Mouse (Mus musculus): Measurements from ENCODE around the gene Esrra. TPM values are rescaled to one million over a fixed set of nuclear protein-coding genes. Genes with fewer than 3 reads are reported as not detected.

The Esrra gene
- polyA plus RNA-seq (2015; fragmentation: Nextera tagmentation; extraction: Ambion mirVana): 15.2 and 16.1 TPM in 2 replicates

- under 1% methylated on average over 63 of the region's 66 CpGs for WGBS
- H3K9ac ChIP-seq: peak within 1 kb of the TSS; percentile 64
Measured at GRCm38 (mm10) chr19:6921647-6922567, at the start of gene Esrra. TSS of gene Esrra (minus strand) at chr19:6921813.

GRCm38 (mm10) chr19:6970460-6971085 is 49.0 kb upstream of the Esrra start:
- H3K4me3 ChIP-seq (replicated peaks): peak overlapping the region; percentile 61
- H3K4me1 ChIP-seq: peaks cover 60% of the 10 kb centered on the region
- no peaks in the 10 kb centered on the region for H3K27me3 ChIP-seq

More at GRCm38 (mm10) chr19:6921647-6922567, at the start of gene Esrra:
- Histone ChIP-seq H3K36me3 (peaks cover 3% of the 10 kb centered on the region; the same call in 1 of the 2 replicates), H3K27me3 (peaks cover 42% of the 10 kb centered on the region), H3K4me1 (peaks cover 41% of the 10 kb centered on the region), H3K9me3 (replicated peaks) (no peaks in the 10 kb centered on the region), H3K4me3 (replicated peaks) (peak within 1 kb of the TSS; percentile 75), H3K4me2 (replicated peaks) (peak within 1 kb of the TSS; percentile 87), H3K27ac (replicated peaks) (peak within 1 kb of the TSS; percentile 83)
- peak; percentile 95 for ATAC-seq (ENCODE audit: insufficient number of reproducible peaks, low FRiP score, low TSS enrichment, low read depth)

GRCm38 (mm10) chr19:6969665-6970381 is 48.2 kb upstream of the Esrra start:
- H3K9ac ChIP-seq: peak overlapping the region; percentile 57
- H3K27me3 ChIP-seq: no peaks in the 10 kb centered on the region
- no peaks in the 10 kb centered on the region for H3K9me3 ChIP-seq (replicated peaks)
- H3K4me2 ChIP-seq (replicated peaks): peak overlapping the region; percentile 80
- WGBS: 1% methylated on average over 50 of the region's 55 CpGs
- H3K36me3 ChIP-seq: peaks cover 18% of the 10 kb centered on the region
- H3K27ac ChIP-seq (replicated peaks): peak overlapping the region; percentile 52; the same call in 1 of the 2 replicates
- peaks cover 58% of the 10 kb centered on the region for H3K4me1 ChIP-seq
- peak; percentile 70 for ATAC-seq (ENCODE audit: insufficient number of reproducible peaks, low FRiP score, low TSS enrichment, low read depth)
- peak overlapping the region; percentile 61 for H3K4me3 ChIP-seq (replicated peaks)

More at GRCm38 (mm10) chr19:6970460-6971085, 49.0 kb upstream of the Esrra start:
- Histone ChIP-seq H3K9ac (no peak overlapping the region), H3K9me3 (replicated peaks) (no peaks in the 10 kb centered on the region), H3K36me3 (peaks cover 11% of the 10 kb centered on the region), H3K4me2 (replicated peaks) (peak overlapping the region; percentile 80), H3K27ac (replicated peaks) (no peak overlapping the region; the same call in 1 of the 2 replicates)
- 19% methylated on average over 11 of the region's 11 CpGs for WGBS
- no peak for ATAC-seq (ENCODE audit: insufficient number of reproducible peaks, low FRiP score, low TSS enrichment, low read depth)

DNA sequence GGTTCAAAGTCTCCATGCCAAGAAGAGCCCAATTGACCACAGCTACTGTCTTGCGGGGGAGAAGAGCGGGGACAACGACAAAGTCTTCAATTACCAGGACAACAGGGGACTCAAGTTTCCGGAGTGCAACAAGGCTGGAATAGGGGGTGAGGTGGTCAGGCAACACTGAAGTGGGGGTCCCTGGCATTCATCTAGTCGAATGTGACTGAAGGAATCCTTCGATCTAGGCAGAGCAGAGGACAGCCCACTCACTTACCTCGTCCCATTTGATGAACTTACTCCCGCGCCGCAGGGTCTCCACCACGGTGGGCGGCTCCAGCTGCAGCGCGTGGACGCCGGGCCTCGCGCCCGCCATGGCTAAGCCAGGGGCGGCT is 47.7 kb upstream of the Esrra start:
- WGBS: under 1% methylated on average over 19 of the region's 20 CpGs
- H3K9ac ChIP-seq: peak overlapping the region; percentile 57
- H3K4me3 ChIP-seq (replicated peaks): peak overlapping the region; percentile 61
- peaks cover 24% of the 10 kb centered on the region for H3K36me3 ChIP-seq
- H3K9me3 ChIP-seq (replicated peaks): no peaks in the 10 kb centered on the region
- H3K4me1 ChIP-seq: peaks cover 58% of the 10 kb centered on the region
- peak overlapping the region; percentile 52 for H3K27ac ChIP-seq (replicated peaks)
- ATAC-seq (ENCODE audit: insufficient number of reproducible peaks, low FRiP score, low TSS enrichment, low read depth): no peak; the same call in 1 of the 2 replicates
- H3K4me2 ChIP-seq (replicated peaks): peak overlapping the region; percentile 80
- no peaks in the 10 kb centered on the region for H3K27me3 ChIP-seq

DNA sequence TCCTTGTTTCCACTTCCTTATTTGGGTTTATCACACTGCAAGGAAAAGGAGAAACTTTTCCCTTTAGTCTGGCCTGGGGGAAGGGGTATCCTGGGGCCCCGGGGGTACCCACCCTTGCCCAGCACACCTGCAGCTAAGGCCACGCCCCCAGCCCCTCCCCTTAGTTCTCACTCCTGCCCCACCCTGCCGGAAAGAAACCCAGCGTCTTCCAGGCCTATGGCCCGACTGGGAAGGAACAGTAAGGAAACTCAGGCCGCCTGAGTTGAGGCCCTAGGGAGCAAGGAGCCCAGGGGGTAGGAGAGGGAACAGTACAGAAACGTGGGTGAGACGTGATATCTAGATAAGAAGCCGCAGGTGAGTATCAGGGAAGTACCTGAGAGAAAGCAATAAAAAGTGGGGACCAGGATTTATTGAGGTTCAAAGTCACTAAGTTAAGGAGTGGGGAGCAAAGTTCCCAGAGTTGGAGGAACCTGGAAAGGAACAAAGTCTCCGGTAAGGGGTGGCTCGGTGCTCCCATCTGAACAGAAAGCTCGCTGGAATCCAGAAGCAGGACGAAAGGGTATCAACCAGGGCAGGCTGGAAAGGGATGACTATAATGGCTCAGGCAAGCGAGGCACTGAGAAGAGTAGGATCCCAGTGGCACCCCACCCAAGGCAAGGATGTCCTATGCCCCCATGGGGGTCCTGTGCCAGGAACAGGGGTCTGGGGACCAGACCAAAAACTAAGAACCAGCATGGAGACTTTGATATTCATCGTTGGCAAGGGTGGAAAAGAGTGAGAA is 47.1 kb upstream of the Esrra start:
- peak overlapping the region; percentile 61 for H3K4me3 ChIP-seq (replicated peaks)
- H3K27me3 ChIP-seq: no peaks in the 10 kb centered on the region
- peak overlapping the region; percentile 52 for H3K27ac ChIP-seq (replicated peaks)
- peak overlapping the region; percentile 80 for H3K4me2 ChIP-seq (replicated peaks)
- H3K9me3 ChIP-seq (replicated peaks): no peaks in the 10 kb centered on the region
- H3K36me3 ChIP-seq: peaks cover 28% of the 10 kb centered on the region
- peaks cover 53% of the 10 kb centered on the region for H3K4me1 ChIP-seq
- ATAC-seq (ENCODE audit: insufficient number of reproducible peaks, low FRiP score, low TSS enrichment, low read depth): no peak
- WGBS: 10% methylated on average over 15 of the region's 15 CpGs
- peak overlapping the region; percentile 57 for H3K9ac ChIP-seq

- Histone ChIP-seq H3K36me3 (peaks cover 78% of the 10 kb centered on the region), H3K27me3 (no peaks in the 10 kb centered on the region), H3K27ac (replicated peaks) (no peak overlapping the region), H3K4me2 (replicated peaks) (no peak overlapping the region), H3K4me1 (peaks cover 20% of the 10 kb centered on the region), H3K9me3 (replicated peaks) (no peaks in the 10 kb centered on the region), H3K4me3 (replicated peaks) (no peak overlapping the region), H3K9ac (no peak overlapping the region)
- 72% methylated on average over 10 of the region's 10 CpGs for WGBS
- no peak for ATAC-seq (ENCODE audit: insufficient number of reproducible peaks, low FRiP score, low TSS enrichment, low read depth)
Measured at GRCm38 (mm10) chr19:6956461-6956860, 34.8 kb upstream of the Esrra start.

- 87% methylated on average over 7 of the region's 7 CpGs for WGBS
- Histone ChIP-seq H3K9ac (no peak overlapping the region), H3K27me3 (no peaks in the 10 kb centered on the region), H3K36me3 (peaks cover 69% of the 10 kb centered on the region), H3K4me3 (replicated peaks) (no peak overlapping the region), H3K27ac (replicated peaks) (no peak overlapping the region), H3K4me1 (peaks cover 22% of the 10 kb centered on the region), H3K4me2 (replicated peaks) (no peak overlapping the region), H3K9me3 (replicated peaks) (no peaks in the 10 kb centered on the region)
- ATAC-seq (ENCODE audit: insufficient number of reproducible peaks, low FRiP score, low TSS enrichment, low read depth): no peak
Measured at GRCm38 (mm10) chr19:6955424-6955823, 33.8 kb upstream of the Esrra start.

- Histone ChIP-seq H3K9ac (no peak overlapping the region), H3K4me2 (replicated peaks) (no peak overlapping the region), H3K9me3 (replicated peaks) (no peaks in the 10 kb centered on the region), H3K4me1 (peaks cover 34% of the 10 kb centered on the region), H3K27ac (replicated peaks) (no peak overlapping the region), H3K4me3 (replicated peaks) (no peak overlapping the region), H3K27me3 (no peaks in the 10 kb centered on the region), H3K36me3 (peaks cover 58% of the 10 kb centered on the region)
- ATAC-seq (ENCODE audit: insufficient number of reproducible peaks, low FRiP score, low TSS enrichment, low read depth): no peak
- 54% methylated on average over 9 of the region's 9 CpGs for WGBS
Measured at GRCm38 (mm10) chr19:6954046-6954445, 32.4 kb upstream of the Esrra start.

DNA sequence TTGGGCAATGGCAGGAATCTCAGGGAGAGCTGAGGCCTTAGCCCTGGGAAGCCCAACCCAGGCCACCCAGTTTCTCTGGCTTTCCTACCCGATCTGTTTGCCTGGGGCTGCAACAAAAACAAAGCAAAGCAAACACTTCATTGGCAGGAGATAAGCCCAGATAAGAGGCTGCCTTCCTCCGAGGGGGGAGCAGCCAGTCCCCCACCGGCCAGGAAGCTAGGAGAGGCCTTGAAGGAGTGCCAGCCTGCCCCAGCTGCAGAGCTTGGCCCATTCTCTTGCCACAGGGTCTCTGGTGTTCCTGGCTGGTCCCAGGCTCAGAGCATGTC is 31.1 kb upstream of the Esrra start:
- WGBS: 8% methylated on average over 3 of the region's 3 CpGs
- peak overlapping the region; percentile 58 for H3K4me3 ChIP-seq (replicated peaks)
- peaks cover 44% of the 10 kb centered on the region for H3K36me3 ChIP-seq
- H3K9me3 ChIP-seq (replicated peaks): no peaks in the 10 kb centered on the region
- H3K9ac ChIP-seq: peak overlapping the region; percentile 63; the same call in 1 of the 2 replicates
- peak overlapping the region; percentile 97 for H3K27ac ChIP-seq (replicated peaks)
- ATAC-seq (ENCODE audit: insufficient number of reproducible peaks, low FRiP score, low TSS enrichment, low read depth): no peak
- peak overlapping the region; percentile 95 for H3K4me2 ChIP-seq (replicated peaks)
- H3K4me1 ChIP-seq: peaks cover 37% of the 10 kb centered on the region
- no peaks in the 10 kb centered on the region for H3K27me3 ChIP-seq

DNA sequence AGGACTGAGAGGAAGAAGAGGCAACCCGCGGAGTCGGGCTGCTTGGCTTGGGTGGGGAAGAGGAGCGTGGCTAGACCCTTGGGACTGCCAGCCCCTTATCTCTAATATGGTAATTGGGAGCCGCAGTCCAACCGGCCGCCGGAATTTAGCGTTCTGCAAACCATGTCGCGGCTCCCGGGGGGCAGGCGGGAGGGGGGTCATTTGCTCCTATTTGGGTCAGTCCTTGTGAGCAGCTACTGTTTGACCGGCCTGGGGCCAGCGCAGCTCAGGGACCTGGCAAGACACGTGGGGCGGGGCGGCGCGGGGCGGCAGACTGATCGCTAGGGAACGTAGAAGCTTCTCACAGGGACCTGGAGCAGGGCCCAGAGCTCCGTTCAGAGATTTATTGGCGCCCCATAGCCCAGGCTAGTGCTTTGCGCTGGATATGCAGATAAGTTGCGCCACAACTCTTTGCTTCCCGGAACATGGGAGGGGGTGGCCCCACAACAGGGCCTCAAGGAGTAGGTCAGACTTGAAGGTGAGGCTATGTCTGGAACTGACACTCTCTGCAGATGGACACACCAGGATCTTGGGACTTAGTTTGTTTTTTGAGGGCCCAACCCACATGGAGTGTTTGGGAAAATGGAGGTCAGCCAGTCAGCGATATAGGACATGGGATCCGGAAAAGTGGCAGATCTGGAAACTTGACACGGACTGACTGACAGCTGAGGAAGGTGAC is 30.5 kb upstream of the Esrra start:
- 1% methylated on average over 31 of the region's 31 CpGs for whole genome bisulfite sequencing

More for the DNA sequence above, 30.5 kb upstream of the Esrra start:
- peak overlapping the region; percentile 63 for H3K9ac ChIP-seq
- ATAC-seq (ENCODE audit: insufficient number of reproducible peaks, low FRiP score, low TSS enrichment, low read depth): no peak
- peak overlapping the region; percentile 58 for H3K4me3 ChIP-seq (replicated peaks)
- H3K36me3 ChIP-seq: peaks cover 39% of the 10 kb centered on the region
- H3K4me2 ChIP-seq (replicated peaks): peak overlapping the region; percentile 95
- H3K9me3 ChIP-seq (replicated peaks): no peaks in the 10 kb centered on the region
- H3K4me1 ChIP-seq: peaks cover 38% of the 10 kb centered on the region
- H3K27ac ChIP-seq (replicated peaks): peak overlapping the region; percentile 97
- H3K27me3 ChIP-seq: no peaks in the 10 kb centered on the region

Measured in embryonic facial prominence, embryonic 15.5 days (tissue).